Mouse (Mus musculus): ENCODE results near the gene Rprml. TPM values are rescaled to one million over a fixed set of nuclear protein-coding genes. Genes with fewer than 3 reads are reported as not detected.

The Rprml gene
- polyA plus RNA-seq, 1 experiment: 0.09 TPM

DNA sequence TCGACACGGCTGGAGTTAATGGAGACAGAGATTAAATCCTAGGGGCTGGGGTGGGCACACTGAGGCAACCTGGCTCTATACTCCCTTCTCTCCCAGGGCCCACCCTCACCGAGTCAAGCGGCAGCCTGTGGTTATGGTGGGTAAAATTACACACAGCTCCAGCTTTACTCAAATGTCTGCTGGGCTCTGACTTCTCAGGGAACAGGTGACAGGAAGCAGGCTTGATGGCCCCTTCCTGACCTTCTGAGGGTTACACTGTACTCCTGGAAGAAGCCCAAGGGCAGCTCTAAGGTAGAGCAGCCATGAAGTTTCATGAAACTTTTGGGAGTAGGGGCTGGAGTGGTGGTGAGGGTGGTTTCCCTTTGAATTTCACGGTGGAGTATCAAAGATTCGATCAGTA, 37.3 kb downstream of the Rprml start:
- H3K4me3 ChIP-seq (ENCODE audit: control insufficient read depth, insufficient read depth, low read length): no peak overlapping the region
- peaks cover 49% of the 10 kb centered on the region for H3K36me3 ChIP-seq (ENCODE audit: control insufficient read depth, insufficient read depth, low read length)
- H3K4me1 ChIP-seq (replicated peaks; ENCODE audit: control insufficient read depth, insufficient read depth, low read length): peaks cover 11% of the 10 kb centered on the region; the same call in 1 of the 2 replicates
- 10% methylated on average over 6 of the region's 6 CpGs for WGBS
- DNase-seq: no peak
- H3K27me3 ChIP-seq (ENCODE audit: control insufficient read depth, insufficient read depth, low read length): no peaks in the 10 kb centered on the region
- H3K27ac ChIP-seq (ENCODE audit: control insufficient read depth, insufficient read depth, low read length): no peak overlapping the region
- TF ChIP-seq POLR2A (IDR thresholded peaks at IDR 0.05; ENCODE audit: control insufficient read depth, extremely low read depth, insufficient read depth, low read length, poor library complexity) (no peak), CTCF (IDR thresholded peaks at IDR 0.05; ENCODE audit: borderline replicate concordance, control insufficient read depth, extremely low read depth, insufficient read depth, low read length, poor library complexity) (no peak)

DNA sequence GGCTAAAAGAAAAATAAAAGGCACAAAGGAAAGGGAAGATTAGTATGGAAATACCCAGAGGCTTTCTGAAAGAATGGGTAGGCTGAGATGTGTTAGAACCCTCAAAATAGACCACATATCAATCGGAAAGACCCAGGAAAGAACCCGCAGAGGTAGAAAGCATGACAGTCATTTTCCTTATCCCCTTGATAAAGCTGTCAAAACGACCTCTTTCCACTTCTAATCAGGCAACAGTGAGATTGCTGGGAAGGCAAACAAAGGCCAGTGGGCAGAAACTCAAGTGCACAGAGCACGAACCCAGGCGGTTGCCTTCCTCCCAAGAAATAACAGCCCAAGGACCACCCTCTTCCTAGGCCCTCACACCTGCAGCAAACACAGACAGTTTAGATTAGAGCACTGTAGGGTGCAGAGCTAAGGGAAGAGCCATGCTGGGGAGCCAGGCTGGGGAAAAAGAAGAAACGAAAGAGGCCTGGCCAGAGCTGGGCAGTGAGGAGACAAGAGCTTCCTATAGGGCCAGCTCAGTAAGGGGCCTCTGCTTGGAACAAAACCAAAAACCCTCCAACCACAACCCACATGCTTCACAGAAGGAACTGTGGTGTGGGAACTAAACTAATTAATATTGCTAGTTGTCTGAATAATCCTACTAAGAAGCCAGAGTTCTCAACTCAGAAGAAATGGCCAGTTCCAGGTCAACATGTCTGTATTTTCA, 39.1 kb downstream of the Rprml start:
- DNase-seq: no peak
- TF ChIP-seq CTCF (IDR thresholded peaks at IDR 0.05; ENCODE audit: borderline replicate concordance, control insufficient read depth, extremely low read depth, insufficient read depth, low read length, poor library complexity): no peak
- TF ChIP-seq POLR2A (IDR thresholded peaks at IDR 0.05; ENCODE audit: control insufficient read depth, extremely low read depth, insufficient read depth, low read length, poor library complexity): no peak
- peaks cover 34% of the 10 kb centered on the region for H3K36me3 ChIP-seq (ENCODE audit: control insufficient read depth, insufficient read depth, low read length)
- 42% methylated on average over 6 of the region's 6 CpGs for WGBS
- peaks cover 11% of the 10 kb centered on the region; the same call in 1 of the 2 replicates for H3K4me1 ChIP-seq (replicated peaks; ENCODE audit: control insufficient read depth, insufficient read depth, low read length)
- H3K27ac ChIP-seq (ENCODE audit: control insufficient read depth, insufficient read depth, low read length): no peak overlapping the region
- no peak overlapping the region for H3K4me3 ChIP-seq (ENCODE audit: control insufficient read depth, insufficient read depth, low read length)
- no peaks in the 10 kb centered on the region for H3K27me3 ChIP-seq (ENCODE audit: control insufficient read depth, insufficient read depth, low read length)

DNA sequence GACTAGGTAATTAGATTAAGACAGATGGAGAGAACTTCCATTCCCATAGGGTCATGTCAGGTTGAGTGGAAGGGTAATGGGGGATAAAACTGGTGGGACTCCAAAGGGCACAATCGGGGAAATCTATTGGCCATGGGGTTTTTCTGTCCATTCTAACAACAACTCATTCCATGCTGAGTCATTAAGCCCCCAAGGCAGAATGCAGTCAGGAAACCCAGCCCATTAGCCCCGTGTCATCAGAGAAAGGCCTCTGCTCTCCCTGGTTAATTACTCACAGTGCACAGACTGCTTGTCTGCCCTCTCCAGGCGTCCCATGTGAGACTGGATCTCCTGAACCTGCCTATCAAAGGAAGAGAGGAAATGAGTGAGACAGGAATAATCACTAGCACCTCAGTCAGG, 39.6 kb downstream of the Rprml start:
- WGBS: 40% methylated on average over 3 of the region's 3 CpGs
- no peak for TF ChIP-seq POLR2A (IDR thresholded peaks at IDR 0.05; ENCODE audit: control insufficient read depth, extremely low read depth, insufficient read depth, low read length, poor library complexity)
- TF ChIP-seq CTCF (IDR thresholded peaks at IDR 0.05; ENCODE audit: borderline replicate concordance, control insufficient read depth, extremely low read depth, insufficient read depth, low read length, poor library complexity): no peak
- Histone ChIP-seq H3K4me1 (replicated peaks; ENCODE audit: control insufficient read depth, insufficient read depth, low read length) (peaks cover 11% of the 10 kb centered on the region; the same call in 1 of the 2 replicates), H3K27ac (ENCODE audit: control insufficient read depth, insufficient read depth, low read length) (no peak overlapping the region), H3K36me3 (ENCODE audit: control insufficient read depth, insufficient read depth, low read length) (peaks cover 28% of the 10 kb centered on the region), H3K4me3 (ENCODE audit: control insufficient read depth, insufficient read depth, low read length) (no peak overlapping the region), H3K27me3 (ENCODE audit: control insufficient read depth, insufficient read depth, low read length) (no peaks in the 10 kb centered on the region)
- DNase-seq: no peak

DNA sequence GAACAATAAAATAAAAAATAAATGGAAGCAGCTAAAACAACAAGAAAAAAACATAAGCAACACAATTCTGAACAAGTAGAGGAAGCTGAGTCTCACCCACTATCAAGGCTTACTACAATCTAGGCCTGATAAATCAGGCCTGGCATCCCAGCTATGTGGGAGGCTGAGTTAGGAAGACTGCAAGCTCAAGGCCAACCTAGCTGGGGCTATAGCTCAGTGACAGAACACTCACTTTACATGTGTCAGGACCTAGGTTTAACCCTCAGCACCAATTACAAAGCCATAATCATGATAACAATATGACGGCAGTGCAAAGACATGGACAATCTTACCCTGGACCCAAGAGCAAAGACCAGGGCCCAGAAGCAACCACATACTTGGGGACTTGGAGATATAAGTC, 41.7 kb downstream of the Rprml start:
- 100% methylated on average over 1 of the region's 1 CpGs for WGBS
- H3K36me3 ChIP-seq (ENCODE audit: control insufficient read depth, insufficient read depth, low read length): peaks cover 10% of the 10 kb centered on the region

DNA sequence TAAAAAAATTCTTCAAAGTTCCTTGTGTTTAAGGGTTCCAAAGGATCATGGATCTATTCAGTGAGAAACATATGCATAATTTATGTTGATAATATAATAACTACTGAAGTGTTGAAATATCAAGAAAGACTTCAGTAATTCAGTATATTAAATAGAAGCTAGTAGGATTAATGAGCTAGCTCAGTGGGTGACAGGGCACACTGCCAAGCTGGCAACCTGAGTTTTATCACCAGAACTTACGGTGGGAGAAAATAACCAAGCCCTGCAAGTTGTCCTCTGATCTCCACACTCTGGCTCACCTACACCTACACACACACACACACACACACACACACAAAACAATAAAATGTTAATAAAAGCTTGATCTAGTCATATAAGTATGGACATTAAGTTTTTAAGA, 43.9 kb downstream of the Rprml start:
- no peaks in the 10 kb centered on the region for H3K4me1 ChIP-seq (replicated peaks; ENCODE audit: control insufficient read depth, insufficient read depth, low read length)
- TF ChIP-seq POLR2A (IDR thresholded peaks at IDR 0.05; ENCODE audit: control insufficient read depth, extremely low read depth, insufficient read depth, low read length, poor library complexity): no peak
- no peak for TF ChIP-seq CTCF (IDR thresholded peaks at IDR 0.05; ENCODE audit: borderline replicate concordance, control insufficient read depth, extremely low read depth, insufficient read depth, low read length, poor library complexity)
- H3K36me3 ChIP-seq (ENCODE audit: control insufficient read depth, insufficient read depth, low read length): no peaks in the 10 kb centered on the region
- 95% methylated on average over 1 of the region's 1 CpGs for WGBS
- H3K27me3 ChIP-seq (ENCODE audit: control insufficient read depth, insufficient read depth, low read length): no peaks in the 10 kb centered on the region
- no peak for DNase-seq
- no peak overlapping the region for H3K27ac ChIP-seq (ENCODE audit: control insufficient read depth, insufficient read depth, low read length)
- no peak overlapping the region for H3K4me3 ChIP-seq (ENCODE audit: control insufficient read depth, insufficient read depth, low read length)

More for the DNA sequence above, 41.7 kb downstream of the Rprml start:
- TF ChIP-seq CTCF (IDR thresholded peaks at IDR 0.05; ENCODE audit: borderline replicate concordance, control insufficient read depth, extremely low read depth, insufficient read depth, low read length, poor library complexity) (no peak), POLR2A (IDR thresholded peaks at IDR 0.05; ENCODE audit: control insufficient read depth, extremely low read depth, insufficient read depth, low read length, poor library complexity) (no peak)
- Histone ChIP-seq H3K4me1 (replicated peaks; ENCODE audit: control insufficient read depth, insufficient read depth, low read length) (peaks cover 10% of the 10 kb centered on the region; the same call in 1 of the 2 replicates), H3K4me3 (ENCODE audit: control insufficient read depth, insufficient read depth, low read length) (no peak overlapping the region), H3K27me3 (ENCODE audit: control insufficient read depth, insufficient read depth, low read length) (no peaks in the 10 kb centered on the region), H3K27ac (ENCODE audit: control insufficient read depth, insufficient read depth, low read length) (no peak overlapping the region)
- no peak for DNase-seq

DNA sequence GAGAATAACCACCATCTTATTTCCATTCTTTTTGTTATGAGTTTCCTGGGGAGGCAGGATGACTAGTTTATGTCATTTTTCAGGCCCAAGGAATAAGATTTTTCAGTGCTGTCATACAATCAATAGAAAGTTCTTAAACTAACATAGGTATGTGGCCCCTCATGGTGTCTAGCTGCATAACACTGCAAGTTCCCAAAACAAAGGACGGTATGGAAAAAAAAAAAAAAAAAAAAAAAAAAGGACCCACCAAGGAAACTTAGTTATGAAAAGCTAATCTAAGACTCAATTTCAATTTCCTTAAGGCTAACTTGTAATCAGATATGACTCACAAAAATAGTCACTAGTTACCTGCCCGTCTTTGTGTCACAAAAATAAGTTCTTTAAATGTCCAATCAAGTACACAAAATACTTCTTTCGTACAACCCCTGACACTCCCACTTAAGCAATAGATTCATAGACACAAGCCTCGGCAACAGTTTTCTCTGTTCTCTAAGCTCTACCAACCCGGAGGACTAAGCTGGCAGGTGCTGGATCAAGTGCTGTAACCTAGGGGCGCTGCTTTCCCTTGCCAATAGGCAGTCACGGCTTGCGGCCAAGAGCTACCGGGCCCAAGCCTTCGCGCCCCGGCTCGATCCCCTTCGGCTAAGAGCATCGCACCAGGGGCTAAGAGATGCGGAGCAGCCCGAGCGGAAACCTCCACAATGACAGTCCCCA, 47.6 kb downstream of the Rprml start:
- no peaks in the 10 kb centered on the region for H3K4me1 ChIP-seq (replicated peaks; ENCODE audit: control insufficient read depth, insufficient read depth, low read length)
- no peak for TF ChIP-seq CTCF (IDR thresholded peaks at IDR 0.05; ENCODE audit: borderline replicate concordance, control insufficient read depth, extremely low read depth, insufficient read depth, low read length, poor library complexity)
- no peak for TF ChIP-seq POLR2A (IDR thresholded peaks at IDR 0.05; ENCODE audit: control insufficient read depth, extremely low read depth, insufficient read depth, low read length, poor library complexity)
- H3K27ac ChIP-seq (ENCODE audit: control insufficient read depth, insufficient read depth, low read length): peak overlapping the region; percentile 80
- no peaks in the 10 kb centered on the region for H3K27me3 ChIP-seq (ENCODE audit: control insufficient read depth, insufficient read depth, low read length)
- no peak for DNase-seq
- no peaks in the 10 kb centered on the region for H3K36me3 ChIP-seq (ENCODE audit: control insufficient read depth, insufficient read depth, low read length)
- under 1% methylated on average over 18 of the region's 18 CpGs for WGBS
- H3K4me3 ChIP-seq (ENCODE audit: control insufficient read depth, insufficient read depth, low read length): peak overlapping the region; percentile 64
